Mouse (Mus musculus) forebrain, embryonic 16.5 days (tissue): Measurements from ENCODE around the gene Gm37240. TPM values are rescaled to one million over a fixed set of nuclear protein-coding genes. Genes with fewer than 3 reads are reported as not detected.

Experiments
- ATAC-seq: fragments of 200-750 bp; cut with Nextera tagmentation; 2 replicates; pipeline ENCODE4 v1.8.0; 2017; ENCODE audit warnings: mild to moderate bottlenecking, moderate library complexity
- H3K27ac ChIP-seq: fragments of 300-500 bp; sonication (generic); 2 replicates; pipeline ENCODE4 v1.5.1; 2014; ENCODE audit warnings: low read length, control low read depth
- H3K27me3 ChIP-seq: fragments of 300-500 bp; sonication (generic); replicated peaks from 2 replicates; pipeline ENCODE4 v1.6.1; 2014; ENCODE audit warnings: low read length; ENCODE audit not compliant: control insufficient read depth, insufficient read depth
- H3K36me3 ChIP-seq: fragments of 300-500 bp; sonication (generic); 2 replicates; pipeline ENCODE4 v1.6.1; 2014; ENCODE audit not compliant: control insufficient read depth, insufficient read depth
- H3K4me1 ChIP-seq: fragments of 300-500 bp; sonication (generic); replicated peaks from 2 replicates; pipeline ENCODE4 v1.6.1; 2014; ENCODE audit warnings: low read length; ENCODE audit not compliant: control insufficient read depth, insufficient read depth
- H3K4me2 ChIP-seq: fragments of 300-500 bp; sonication (generic); 2 replicates; pipeline ENCODE4 v1.6.1; 2014; ENCODE audit warnings: mild to moderate bottlenecking, low read length, control low read depth
- H3K4me3 ChIP-seq: fragments of 300-500 bp; sonication (generic); replicated peaks from 2 replicates; pipeline ENCODE4 v1.5.1; 2014; ENCODE audit warnings: mild to moderate bottlenecking, low read length, control low read depth
- H3K9ac ChIP-seq: fragments of 300-500 bp; sonication (generic); replicated peaks from 2 replicates; pipeline ENCODE4 v1.6.1; 2014; ENCODE audit warnings: low read depth, low read length, control low read depth
- H3K9me3 ChIP-seq: fragments of 300-500 bp; sonication (generic); 2 replicates; pipeline ENCODE4 v1.6.1; 2016; ENCODE audit warnings: low read length; ENCODE audit not compliant: control insufficient read depth
- WGBS: fragments of 180-500 bp; shearing (Covaris S2); extraction: QIAGEN DNeasy Blood & Tissue Kit; methylation state at CpG from one replicate; pipeline ENCODE4 v1.1.7; 2014; 5-methylcytosine and 5-hydroxymethylcytosine counted together
- polyA plus RNA-seq: library from polyadenylated mRNA; unstranded; fragments of >200 nt; fragmentation: Nextera tagmentation; extraction: Ambion mirVana; gene quantifications from 2 replicates; pipeline ENCODE4 v1.2.1, GENCODE M21; 2015

The Gm37240 gene
- polyA plus RNA-seq, 1 experiment from 2014 or later: 1.6 TPM

GRCm38 (mm10) chr3:84927901-84928300, 959.4 kb downstream of the Gm37240 start:
- ATAC-seq: no peak
- Histone ChIP-seq H3K27me3 (no peaks in the 10 kb centered on the region), H3K4me3 (no peak overlapping the region), H3K9ac (no peak overlapping the region), H3K36me3 (no peaks in the 10 kb centered on the region), H3K9me3 (no peaks in the 10 kb centered on the region), H3K4me1 (no peaks in the 10 kb centered on the region), H3K4me2 (no peak overlapping the region), H3K27ac (no peak overlapping the region)
- WGBS: 82% methylated on average over 2 of the region's 2 CpGs

GRCm38 (mm10) chr3:84927168-84927794, 960.0 kb downstream of the Gm37240 start:
- H3K27ac ChIP-seq: no peak overlapping the region
- 65% methylated on average over 8 of the region's 8 CpGs for WGBS
- no peak overlapping the region for H3K4me3 ChIP-seq
- no peaks in the 10 kb centered on the region for H3K4me1 ChIP-seq
- H3K4me2 ChIP-seq: no peak overlapping the region
- ATAC-seq: no peak
- no peaks in the 10 kb centered on the region for H3K27me3 ChIP-seq
- no peaks in the 10 kb centered on the region for H3K36me3 ChIP-seq
- H3K9ac ChIP-seq: no peak overlapping the region
- no peaks in the 10 kb centered on the region for H3K9me3 ChIP-seq

- ATAC-seq: no peak
- no peaks in the 10 kb centered on the region for H3K9me3 ChIP-seq
- no peaks in the 10 kb centered on the region for H3K4me1 ChIP-seq
- no peak overlapping the region for H3K4me2 ChIP-seq
- H3K27ac ChIP-seq: no peak overlapping the region
- H3K27me3 ChIP-seq: no peaks in the 10 kb centered on the region
- no peaks in the 10 kb centered on the region for H3K36me3 ChIP-seq
- no peak overlapping the region for H3K9ac ChIP-seq
- no peak overlapping the region for H3K4me3 ChIP-seq
- WGBS: 86% methylated on average over 5 of the region's 5 CpGs
Observed at GRCm38 (mm10) chr3:84926140-84926539, 961.2 kb downstream of the Gm37240 start.

- ATAC-seq: no peak
- Histone ChIP-seq H3K36me3 (no peaks in the 10 kb centered on the region), H3K4me3 (no peak overlapping the region), H3K9me3 (no peaks in the 10 kb centered on the region), H3K9ac (no peak overlapping the region), H3K4me1 (no peaks in the 10 kb centered on the region), H3K4me2 (no peak overlapping the region), H3K27ac (no peak overlapping the region), H3K27me3 (no peaks in the 10 kb centered on the region)
- 68% methylated on average over 4 of the region's 4 CpGs for WGBS
Observed at GRCm38 (mm10) chr3:84925229-84925628, 962.1 kb downstream of the Gm37240 start.

- H3K4me3 ChIP-seq: no peak overlapping the region
- no peaks in the 10 kb centered on the region for H3K27me3 ChIP-seq
- no peaks in the 10 kb centered on the region for H3K36me3 ChIP-seq
- no peaks in the 10 kb centered on the region for H3K4me1 ChIP-seq
- H3K27ac ChIP-seq: no peak overlapping the region
- ATAC-seq: no peak
- H3K9me3 ChIP-seq: no peaks in the 10 kb centered on the region
- no peak overlapping the region for H3K9ac ChIP-seq
- 80% methylated on average over 1 of the region's 1 CpGs for WGBS
- H3K4me2 ChIP-seq: no peak overlapping the region
Observed at GRCm38 (mm10) chr3:84923670-84924069, 963.6 kb downstream of the Gm37240 start.

- H3K9me3 ChIP-seq: no peaks in the 10 kb centered on the region
- H3K36me3 ChIP-seq: no peaks in the 10 kb centered on the region
- 91% methylated on average over 1 of the region's 1 CpGs for WGBS
- no peak overlapping the region for H3K27ac ChIP-seq
- no peak overlapping the region for H3K4me3 ChIP-seq
- no peak overlapping the region for H3K4me2 ChIP-seq
- no peak overlapping the region for H3K9ac ChIP-seq
- H3K27me3 ChIP-seq: no peaks in the 10 kb centered on the region
- ATAC-seq: no peak
- H3K4me1 ChIP-seq: no peaks in the 10 kb centered on the region
Observed at GRCm38 (mm10) chr3:84923256-84923655, 964.1 kb downstream of the Gm37240 start.

GRCm38 (mm10) chr3:84921704-84922420, 965.5 kb downstream of the Gm37240 start:
- 77% methylated on average over 6 of the region's 6 CpGs for WGBS
- Histone ChIP-seq H3K4me3 (no peak overlapping the region), H3K27ac (no peak overlapping the region), H3K9ac (no peak overlapping the region), H3K4me1 (no peaks in the 10 kb centered on the region), H3K36me3 (no peaks in the 10 kb centered on the region), H3K27me3 (no peaks in the 10 kb centered on the region), H3K9me3 (no peaks in the 10 kb centered on the region), H3K4me2 (no peak overlapping the region)
- ATAC-seq: peak; percentile 73

- Histone ChIP-seq H3K4me1 (no peaks in the 10 kb centered on the region), H3K36me3 (no peaks in the 10 kb centered on the region), H3K9me3 (no peaks in the 10 kb centered on the region), H3K27ac (no peak overlapping the region), H3K4me3 (no peak overlapping the region), H3K4me2 (no peak overlapping the region), H3K27me3 (no peaks in the 10 kb centered on the region), H3K9ac (no peak overlapping the region)
- no peak for ATAC-seq
- WGBS: 83% methylated on average over 9 of the region's 9 CpGs
Observed at GRCm38 (mm10) chr3:84917903-84918679, 969.2 kb downstream of the Gm37240 start.

GRCm38 (mm10) chr3:84914284-84914683, 973.0 kb downstream of the Gm37240 start:
- WGBS: 51% methylated on average over 1 of the region's 1 CpGs
- H3K9ac ChIP-seq: no peak overlapping the region
- no peaks in the 10 kb centered on the region for H3K27me3 ChIP-seq
- H3K4me2 ChIP-seq: no peak overlapping the region
- H3K4me1 ChIP-seq: no peaks in the 10 kb centered on the region
- H3K27ac ChIP-seq: no peak overlapping the region
- no peaks in the 10 kb centered on the region for H3K9me3 ChIP-seq
- no peaks in the 10 kb centered on the region for H3K36me3 ChIP-seq
- no peak overlapping the region for H3K4me3 ChIP-seq
- no peak for ATAC-seq
